In the genomic region with DNA sequence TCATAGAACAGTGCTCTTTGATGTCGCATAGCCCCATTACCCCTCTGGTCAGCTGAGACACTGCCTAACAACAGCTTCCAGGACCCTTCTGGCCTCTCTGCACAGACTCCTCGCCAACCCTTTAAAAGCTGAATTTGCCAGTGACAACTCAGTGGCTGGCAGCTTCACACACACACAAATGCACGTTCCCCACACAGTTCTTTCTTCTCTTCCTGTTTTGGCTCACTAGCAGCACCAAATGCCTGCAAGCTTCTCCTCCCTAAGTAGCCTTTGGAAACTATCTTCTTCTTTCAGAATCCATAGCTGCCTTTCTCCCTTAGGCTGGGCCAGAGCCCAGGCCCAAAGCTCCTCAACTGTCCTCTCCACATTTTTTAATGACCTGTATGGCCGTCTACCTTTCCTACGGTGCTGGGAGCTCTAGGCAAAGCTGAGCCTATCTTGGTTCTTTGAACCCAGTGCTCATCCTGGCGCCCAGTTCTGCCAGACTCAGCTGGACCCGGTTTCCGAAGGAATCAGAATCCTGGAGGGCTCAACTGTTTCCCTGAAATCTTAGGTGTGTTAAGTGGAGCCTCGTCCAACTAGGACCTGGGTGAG, we compare ENCODE assay signal across 10 mouse cellular contexts. TPM values are rescaled to one million over a fixed set of nuclear protein-coding genes. Genes with fewer than 3 reads are reported as not detected.
DNase-seq lines count a peak whose midpoint lies in the region; ATAC-seq lines count a peak whose summit lies in the region.
"Had no signal": no experiment of that assay in that cellular context is flagged by ENCODE, and none has a peak within 500 bp of the region (broad histone marks: within the 10 kb centered on the region; RNA-seq: fewer than 3 reads in every experiment).

No protein-coding gene starts in this region.

- H3K9ac ChIP-seq in heart, embryonic 13.5 days, result no peak overlapping the region
- no peak overlapping the region for H3K9ac ChIP-seq in limb, embryonic 13.5 days
- H3K9ac ChIP-seq in liver, embryonic 12.5 days, result no peak overlapping the region

- no peak for DNase-seq in heart, adult 9 months (ENCODE audit: low spot score in 2 of 2)
- DNase-seq in right cerebral cortex, postnatal 4 days, result peak; percentile 9
- no peak for DNase-seq in right cerebral cortex, postnatal 25 days
- peak; percentile 1 for DNase-seq in testis, postnatal 14 days (ENCODE audit: low spot score)
- no peak for DNase-seq in thymus, postnatal 36 days
- DNase-seq: adrenal gland, postnatal 25 days had no signal

- no peak overlapping the region for H3K27ac ChIP-seq in heart, embryonic 13.5 days (replicated peaks)
- H3K27ac ChIP-seq in limb, embryonic 13.5 days, result no peak overlapping the region
- no peak overlapping the region for H3K27ac ChIP-seq in liver, embryonic 12.5 days

- peaks cover 99% of the 10 kb centered on the region for H3K27me3 ChIP-seq in heart, embryonic 13.5 days (replicated peaks)
- H3K27me3 ChIP-seq in limb, embryonic 13.5 days, result peaks cover 98% of the 10 kb centered on the region
- H3K27me3 ChIP-seq in liver, embryonic 12.5 days (replicated peaks), result peaks cover 81% of the 10 kb centered on the region

- 4% methylated on average over 9 of the region's 9 CpGs for WGBS in heart, embryonic 13.5 days
- 8% methylated on average over 9 of the region's 9 CpGs for WGBS in limb, embryonic 13.5 days
- WGBS in liver, embryonic 12.5 days (ENCODE audit: insufficient replicate concordance), result 6% methylated on average over 9 of the region's 9 CpGs

- peak overlapping the region; percentile 63 for H3K4me3 ChIP-seq in heart, embryonic 13.5 days
- H3K4me3 ChIP-seq in limb, embryonic 13.5 days, result peak overlapping the region; percentile 56; the same call in 1 of the 2 replicates
- no peak overlapping the region for H3K4me3 ChIP-seq in liver, embryonic 12.5 days
- H3K4me3 ChIP-seq: erythroblast, embryonic 14.5 days had no signal

- ATAC-seq in heart, embryonic 13.5 days (ENCODE audit: extremely low read depth, insufficient number of reproducible peaks, low FRiP score, low TSS enrichment), result no peak
- no peak for ATAC-seq in limb, embryonic 13.5 days (ENCODE audit: low FRiP score, low read depth)
- ATAC-seq in liver, embryonic 12.5 days, result no peak

- no peaks in the 10 kb centered on the region for H3K9me3 ChIP-seq in heart, embryonic 13.5 days
- no peaks in the 10 kb centered on the region for H3K9me3 ChIP-seq in limb, embryonic 13.5 days
- no peaks in the 10 kb centered on the region for H3K9me3 ChIP-seq in liver, embryonic 12.5 days (replicated peaks)

- H3K36me3 ChIP-seq in heart, embryonic 13.5 days, result no peaks in the 10 kb centered on the region
- no peaks in the 10 kb centered on the region for H3K36me3 ChIP-seq in limb, embryonic 13.5 days
- no peaks in the 10 kb centered on the region for H3K36me3 ChIP-seq in liver, embryonic 12.5 days

- peak overlapping the region; percentile 81 for H3K4me2 ChIP-seq in heart, embryonic 13.5 days
- H3K4me2 ChIP-seq in limb, embryonic 13.5 days (replicated peaks), result peak overlapping the region; percentile 82
- H3K4me2 ChIP-seq in liver, embryonic 12.5 days, result no peak overlapping the region

- peaks cover 33% of the 10 kb centered on the region for H3K4me1 ChIP-seq in heart, embryonic 13.5 days
- peaks cover 28% of the 10 kb centered on the region for H3K4me1 ChIP-seq in limb, embryonic 13.5 days
- H3K4me1 ChIP-seq in liver, embryonic 12.5 days, result peaks cover 9% of the 10 kb centered on the region; the same call in 1 of the 2 replicates

RNA-seq across cellular contexts. Expression of gene Grid1, which starts 1.4 kb away (rescaled TPM):
- polyA plus RNA-seq in heart, embryonic 13.5 days (2015; fragmentation: Nextera tagmentation; extraction: Ambion mirVana), result 0.11 and 0.55 TPM in 2 replicates
- polyA plus RNA-seq in limb, embryonic 13.5 days (2015; fragmentation: Nextera tagmentation; extraction: Ambion mirVana), result 0.50 and 0.91 TPM in 2 replicates
- polyA plus RNA-seq in liver, embryonic 12.5 days (2016; fragmentation: Nextera tagmentation; extraction: Ambion mirVana), result 0.23 and 0.26 TPM in 2 replicates
- polyA plus RNA-seq: erythroblast, embryonic 14.5 days had no signal

Comparison
In these comparisons a context has a peak if more than half of its experiments do, and no peak if none do; other contexts are left out.
1. DNase-seq: peak in right cerebral cortex, postnatal 4 days (single experiment) and testis, postnatal 14 days (single experiment); none in heart, adult 9 months (0 of 2), right cerebral cortex, postnatal 25 days (single experiment) and thymus, postnatal 36 days (0 of 2).